Mouse (Mus musculus): ENCODE results near the gene Cstl1. TPM values are rescaled to one million over a fixed set of nuclear protein-coding genes. Genes with fewer than 3 reads are reported as not detected.

The Cstl1 gene
- polyA plus RNA-seq (2014; fragmentation: Nextera tagmentation; extraction: Ambion mirVana): not detected in 2 replicates

- H3K9ac ChIP-seq (ENCODE audit: low read length): no peak within 1 kb of the TSS
- H3K36me3 ChIP-seq (ENCODE audit: control insufficient read depth, insufficient read depth, low read length): no peaks in the 10 kb centered on the region
- H3K4me2 ChIP-seq (ENCODE audit: low read length): no peak within 1 kb of the TSS
- DNase-seq (ENCODE audit: low spot score): no peak
- no peaks in the 10 kb centered on the region for H3K9me3 ChIP-seq (ENCODE audit: control insufficient read depth, low read length)
- H3K4me1 ChIP-seq (replicated peaks; ENCODE audit: control insufficient read depth, insufficient read depth, low read length): no peaks in the 10 kb centered on the region
- WGBS: 68% methylated on average over 1 of the region's 1 CpGs
- H3K27me3 ChIP-seq (replicated peaks; ENCODE audit: control insufficient read depth, insufficient read depth, low read length): no peaks in the 10 kb centered on the region
- ATAC-seq (replicated peaks; ENCODE audit: low FRiP score, low TSS enrichment, low read depth): no peak
- H3K4me3 ChIP-seq (ENCODE audit: low read depth, low read length): no peak within 1 kb of the TSS
- no peak within 1 kb of the TSS for H3K27ac ChIP-seq (ENCODE audit: low read depth)
Measured at GRCm38 (mm10) chr2:148750058-148750457, at the start of gene Cstl1. Cstl1 (plus strand) TSS chr2:148750358.

- H3K27me3 ChIP-seq (replicated peaks; ENCODE audit: control insufficient read depth, insufficient read depth, low read length): no peaks in the 10 kb centered on the region
- no peak overlapping the region for H3K4me3 ChIP-seq (ENCODE audit: low read depth, low read length)
- WGBS: 79% methylated on average over 15 of the region's 15 CpGs
- no peak overlapping the region for H3K9ac ChIP-seq (ENCODE audit: low read length)
- H3K36me3 ChIP-seq (ENCODE audit: control insufficient read depth, insufficient read depth, low read length): peaks cover 8% of the 10 kb centered on the region; the same call in 1 of the 2 replicates
- ATAC-seq (replicated peaks; ENCODE audit: low FRiP score, low TSS enrichment, low read depth): no peak; the same call in 1 of the 2 replicates
- no peaks in the 10 kb centered on the region for H3K4me1 ChIP-seq (replicated peaks; ENCODE audit: control insufficient read depth, insufficient read depth, low read length)
- H3K27ac ChIP-seq (ENCODE audit: low read depth): no peak overlapping the region
- no peaks in the 10 kb centered on the region for H3K9me3 ChIP-seq (ENCODE audit: control insufficient read depth, low read length)
- H3K4me2 ChIP-seq (ENCODE audit: low read length): no peak overlapping the region
- DNase-seq (ENCODE audit: low spot score): no peak
Measured at GRCm38 (mm10) chr2:148706409-148707201, 43.6 kb upstream of the Cstl1 start.

- no peaks in the 10 kb centered on the region for H3K4me1 ChIP-seq (replicated peaks; ENCODE audit: control insufficient read depth, insufficient read depth, low read length)
- ATAC-seq (replicated peaks; ENCODE audit: low FRiP score, low TSS enrichment, low read depth): no peak
- H3K27ac ChIP-seq (ENCODE audit: low read depth): no peak overlapping the region
- H3K4me3 ChIP-seq (ENCODE audit: low read depth, low read length): no peak overlapping the region
- H3K36me3 ChIP-seq (ENCODE audit: control insufficient read depth, insufficient read depth, low read length): peaks cover 12% of the 10 kb centered on the region; the same call in 1 of the 2 replicates
- H3K4me2 ChIP-seq (ENCODE audit: low read length): no peak overlapping the region
- H3K9me3 ChIP-seq (ENCODE audit: control insufficient read depth, low read length): no peaks in the 10 kb centered on the region
- DNase-seq (ENCODE audit: low spot score): no peak
- 85% methylated on average over 6 of the region's 6 CpGs for WGBS
- H3K27me3 ChIP-seq (replicated peaks; ENCODE audit: control insufficient read depth, insufficient read depth, low read length): no peaks in the 10 kb centered on the region
- H3K9ac ChIP-seq (ENCODE audit: low read length): no peak overlapping the region
Measured at GRCm38 (mm10) chr2:148707202-148707530, 43.0 kb upstream of the Cstl1 start.

GRCm38 (mm10) chr2:148712326-148712725, 37.8 kb upstream of the Cstl1 start:
- Histone ChIP-seq H3K9ac (ENCODE audit: low read length) (no peak overlapping the region), H3K36me3 (ENCODE audit: control insufficient read depth, insufficient read depth, low read length) (peaks cover 11% of the 10 kb centered on the region; the same call in 1 of the 2 replicates), H3K27ac (ENCODE audit: low read depth) (no peak overlapping the region), H3K9me3 (ENCODE audit: control insufficient read depth, low read length) (no peaks in the 10 kb centered on the region), H3K27me3 (replicated peaks; ENCODE audit: control insufficient read depth, insufficient read depth, low read length) (no peaks in the 10 kb centered on the region), H3K4me3 (ENCODE audit: low read depth, low read length) (no peak overlapping the region), H3K4me2 (ENCODE audit: low read length) (no peak overlapping the region), H3K4me1 (replicated peaks; ENCODE audit: control insufficient read depth, insufficient read depth, low read length) (no peaks in the 10 kb centered on the region)
- DNase-seq (ENCODE audit: low spot score) (no peak), ATAC-seq (replicated peaks; ENCODE audit: low FRiP score, low TSS enrichment, low read depth) (no peak)
- WGBS: 65% methylated on average over 3 of the region's 3 CpGs

GRCm38 (mm10) chr2:148717072-148717471, 33.1 kb upstream of the Cstl1 start:
- Histone ChIP-seq H3K27ac (ENCODE audit: low read depth) (no peak overlapping the region), H3K36me3 (ENCODE audit: control insufficient read depth, insufficient read depth, low read length) (0 out of 2 replicates have a peak, but pooled peaks cover 3% of the 10 kb centered on the region), H3K9me3 (ENCODE audit: control insufficient read depth, low read length) (no peaks in the 10 kb centered on the region), H3K4me3 (ENCODE audit: low read depth, low read length) (no peak overlapping the region), H3K9ac (ENCODE audit: low read length) (no peak overlapping the region), H3K27me3 (replicated peaks; ENCODE audit: control insufficient read depth, insufficient read depth, low read length) (no peaks in the 10 kb centered on the region), H3K4me2 (ENCODE audit: low read length) (no peak overlapping the region), H3K4me1 (replicated peaks; ENCODE audit: control insufficient read depth, insufficient read depth, low read length) (no peaks in the 10 kb centered on the region)
- 77% methylated on average over 2 of the region's 2 CpGs for WGBS
- no peak for ATAC-seq (replicated peaks; ENCODE audit: low FRiP score, low TSS enrichment, low read depth)
- no peak for DNase-seq (ENCODE audit: low spot score)

GRCm38 (mm10) chr2:148719271-148719995, 30.7 kb upstream of the Cstl1 start:
- Histone ChIP-seq H3K4me1 (replicated peaks; ENCODE audit: control insufficient read depth, insufficient read depth, low read length) (no peaks in the 10 kb centered on the region), H3K4me3 (ENCODE audit: low read depth, low read length) (no peak overlapping the region), H3K27me3 (replicated peaks; ENCODE audit: control insufficient read depth, insufficient read depth, low read length) (no peaks in the 10 kb centered on the region), H3K36me3 (ENCODE audit: control insufficient read depth, insufficient read depth, low read length) (no peaks in the 10 kb centered on the region), H3K9me3 (ENCODE audit: control insufficient read depth, low read length) (no peaks in the 10 kb centered on the region), H3K9ac (ENCODE audit: low read length) (no peak overlapping the region), H3K27ac (ENCODE audit: low read depth) (no peak overlapping the region), H3K4me2 (ENCODE audit: low read length) (no peak overlapping the region)
- 70% methylated on average over 2 of the region's 2 CpGs for WGBS
- DNase-seq (ENCODE audit: low spot score): no peak
- ATAC-seq (replicated peaks; ENCODE audit: low FRiP score, low TSS enrichment, low read depth): no peak

DNA sequence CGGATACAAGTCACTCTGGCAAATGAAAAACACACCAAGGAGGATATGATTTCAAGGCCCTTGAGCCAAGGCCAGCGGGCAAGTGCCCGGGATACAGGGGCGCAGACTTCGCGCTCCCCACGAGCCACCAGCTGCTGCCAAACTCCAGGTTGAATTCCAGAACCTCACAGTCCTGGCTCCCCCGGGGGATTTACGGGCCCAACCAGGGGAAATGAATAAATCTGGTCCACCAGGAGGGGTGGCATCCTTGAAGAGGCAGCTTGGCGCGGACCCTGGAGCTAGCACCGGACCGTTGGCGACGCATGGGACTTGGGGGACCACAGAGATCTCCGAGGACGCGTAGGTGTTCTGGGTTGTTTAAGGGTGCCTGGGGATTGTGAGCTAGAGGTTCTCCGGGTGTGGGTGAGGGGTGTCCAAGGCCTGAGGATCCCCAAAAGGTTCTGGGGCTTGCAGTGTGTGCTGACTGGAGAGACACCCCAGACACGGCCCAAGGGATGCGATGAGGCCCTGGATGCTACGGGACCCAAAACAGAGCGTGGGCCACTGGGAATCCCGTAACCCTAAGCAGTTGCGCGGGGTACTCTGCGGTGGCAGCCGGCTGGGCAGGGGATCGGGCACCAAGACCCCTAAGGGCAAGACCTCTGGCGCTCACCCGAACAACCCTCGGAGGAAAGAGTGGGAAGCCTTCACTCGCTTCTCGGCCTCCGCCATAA, 18.4 kb upstream of the Cstl1 start:
- H3K4me2 ChIP-seq (ENCODE audit: low read length): peak overlapping the region; percentile 80
- WGBS: under 1% methylated on average over 35 of the region's 35 CpGs
- H3K4me1 ChIP-seq (replicated peaks; ENCODE audit: control insufficient read depth, insufficient read depth, low read length): peaks cover 3% of the 10 kb centered on the region; the same call in 1 of the 2 replicates
- H3K36me3 ChIP-seq (ENCODE audit: control insufficient read depth, insufficient read depth, low read length): no peaks in the 10 kb centered on the region
- no peak overlapping the region for H3K27ac ChIP-seq (ENCODE audit: low read depth)
- peak; percentile 77 for ATAC-seq (replicated peaks; ENCODE audit: low FRiP score, low TSS enrichment, low read depth)
- peak overlapping the region; percentile 69 for H3K9ac ChIP-seq (ENCODE audit: low read length)
- H3K9me3 ChIP-seq (ENCODE audit: control insufficient read depth, low read length): peaks cover 3% of the 10 kb centered on the region; the same call in 1 of the 2 replicates
- H3K4me3 ChIP-seq (ENCODE audit: low read depth, low read length): peak overlapping the region; percentile 63
- peak; percentile 74 for DNase-seq (ENCODE audit: low spot score)
- H3K27me3 ChIP-seq (replicated peaks; ENCODE audit: control insufficient read depth, insufficient read depth, low read length): no peaks in the 10 kb centered on the region

DNA sequence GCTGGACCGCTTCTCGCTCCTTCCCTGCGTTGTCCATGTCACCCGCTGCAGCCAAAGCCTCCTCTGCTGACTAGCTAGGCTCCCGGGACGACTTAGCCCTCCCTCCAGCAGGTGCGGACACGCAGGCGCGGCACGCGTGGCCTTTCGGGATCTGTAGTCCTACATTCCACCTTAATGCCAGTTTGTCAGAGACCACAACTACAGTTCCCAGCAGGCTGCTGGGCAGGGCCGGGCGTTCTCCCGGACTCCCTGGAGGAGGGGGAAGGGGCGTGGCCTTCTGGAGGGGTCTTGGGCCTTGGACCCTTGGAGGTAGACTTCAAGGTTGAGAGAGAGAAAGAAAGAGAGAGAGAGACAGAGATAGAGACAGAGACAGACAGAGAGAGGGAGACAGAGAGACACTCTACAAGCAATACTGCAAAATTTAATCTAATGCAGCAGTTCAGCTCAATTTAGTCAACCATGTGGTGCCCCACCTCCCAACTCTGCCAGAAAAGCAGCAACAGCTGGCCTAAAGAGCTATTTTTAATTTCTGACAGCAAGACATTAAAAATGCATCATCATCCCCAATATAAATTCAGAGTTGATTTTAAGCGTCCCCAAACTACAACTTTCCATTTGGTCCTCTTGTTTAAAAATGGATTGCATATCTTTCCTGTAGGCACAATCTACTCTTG, 17.7 kb upstream of the Cstl1 start, which contains the start of gene Napb:
Napb (minus strand) TSS at position 141 of the 674 bp plus-strand sequence.
- H3K4me2 ChIP-seq (ENCODE audit: low read length): peak within 1 kb of the TSS; percentile 80

More for the DNA sequence above, 17.7 kb upstream of the Cstl1 start, which contains the start of gene Napb:
- H3K27ac ChIP-seq (ENCODE audit: low read depth): no peak within 1 kb of the TSS
- peak within 1 kb of the TSS; percentile 69 for H3K9ac ChIP-seq (ENCODE audit: low read length)
- DNase-seq (ENCODE audit: low spot score) (peak; percentile 89), ATAC-seq (replicated peaks; ENCODE audit: low FRiP score, low TSS enrichment, low read depth) (peak; percentile 100)
- peak within 1 kb of the TSS; percentile 63 for H3K4me3 ChIP-seq (ENCODE audit: low read depth, low read length)
- H3K9me3 ChIP-seq (ENCODE audit: control insufficient read depth, low read length): peaks cover 3% of the 10 kb centered on the region; the same call in 1 of the 2 replicates
- H3K36me3 ChIP-seq (ENCODE audit: control insufficient read depth, insufficient read depth, low read length): no peaks in the 10 kb centered on the region
- 4% methylated on average over 18 of the region's 18 CpGs for WGBS
- peaks cover 3% of the 10 kb centered on the region; the same call in 1 of the 2 replicates for H3K4me1 ChIP-seq (replicated peaks; ENCODE audit: control insufficient read depth, insufficient read depth, low read length)
- no peaks in the 10 kb centered on the region for H3K27me3 ChIP-seq (replicated peaks; ENCODE audit: control insufficient read depth, insufficient read depth, low read length)
